Mouse (Mus musculus) hindbrain, embryonic 15.5 days (tissue): ENCODE measurements at regions not wholly inside any gene's neighbourhood (a gene's known extent, or its start where the extent isn't known, plus 50 kb on each side); places are given as distances from the start of the nearest gene placed in this dataset.

Source experiments
- ATAC-seq: fragments of 200-750 bp; cut with Nextera tagmentation; 2 replicates; pipeline ENCODE4 v1.8.0; 2017; ENCODE audit warnings: low read depth, moderate number of reproducible peaks, moderate TSS enrichment; ENCODE audit not compliant: low FRiP score
- H3K27ac ChIP-seq: fragments of 300-500 bp; sonication (generic); replicated peaks from 2 replicates; pipeline ENCODE4 v1.5.1; 2015; ENCODE audit warnings: mild to moderate bottlenecking, inconsistent platforms
- H3K27me3 ChIP-seq: fragments of 300-500 bp; sonication (generic); 2 replicates; pipeline ENCODE4 v1.6.1; 2015; ENCODE audit warnings: control low read depth, inconsistent platforms
- H3K36me3 ChIP-seq: fragments of 300-500 bp; sonication (generic); 2 replicates; pipeline ENCODE4 v1.6.1; 2015; ENCODE audit warnings: control low read depth, inconsistent platforms
- H3K4me1 ChIP-seq: fragments of 300-500 bp; sonication (generic); replicated peaks from 2 replicates; pipeline ENCODE4 v1.6.1; 2015; ENCODE audit warnings: control low read depth, inconsistent platforms
- H3K4me2 ChIP-seq: fragments of 300-500 bp; sonication (generic); 2 replicates; pipeline ENCODE4 v1.6.1; 2015; ENCODE audit warnings: moderate library complexity, mild to moderate bottlenecking, inconsistent platforms
- H3K4me3 ChIP-seq: fragments of 300-500 bp; sonication (generic); 2 replicates; pipeline ENCODE4 v1.5.1; 2015; ENCODE audit warnings: mild to moderate bottlenecking, inconsistent platforms
- H3K9ac ChIP-seq: fragments of 300-500 bp; sonication (generic); 2 replicates; pipeline ENCODE4 v1.6.1; 2015; ENCODE audit warnings: inconsistent platforms
- H3K9me3 ChIP-seq: fragments of 300-500 bp; sonication (generic); 2 replicates; pipeline ENCODE4 v1.6.1; 2016; ENCODE audit warnings: control low read depth, inconsistent platforms
- WGBS: fragments of 180-500 bp; shearing (Covaris S2); methylation state at CpG from one replicate; pipeline ENCODE4 v1.1.7; 2015; 5-methylcytosine and 5-hydroxymethylcytosine counted together

DNA sequence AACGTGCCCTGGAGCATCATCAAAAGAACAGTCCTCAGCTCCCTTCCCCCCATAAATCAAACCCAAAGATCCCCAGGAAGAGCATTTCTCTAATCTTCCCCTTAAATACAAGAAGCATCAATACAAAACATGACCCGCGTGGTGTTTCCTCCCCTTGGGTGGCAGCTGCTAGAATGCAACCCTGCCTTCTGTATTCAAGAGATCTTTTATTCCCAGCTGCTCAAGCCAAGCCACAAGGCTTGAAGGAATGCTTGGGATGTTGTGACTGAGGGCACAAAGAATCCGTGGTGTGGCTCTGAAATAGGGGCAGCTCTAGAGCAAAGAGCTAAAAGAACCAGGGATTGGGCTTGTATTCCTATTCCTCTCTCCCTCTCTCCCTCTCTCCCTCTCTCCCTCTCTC, 163.6 kb downstream of the Tmx1 start:
- 21% methylated on average over 4 of the region's 4 CpGs for WGBS
- no peak overlapping the region for H3K4me3 ChIP-seq
- no peaks in the 10 kb centered on the region for H3K4me1 ChIP-seq
- no peak overlapping the region for H3K4me2 ChIP-seq
- H3K9ac ChIP-seq, result no peak overlapping the region
- H3K36me3 ChIP-seq, result no peaks in the 10 kb centered on the region
- H3K9me3 ChIP-seq, result no peaks in the 10 kb centered on the region
- no peak for ATAC-seq
- H3K27ac ChIP-seq, result no peak overlapping the region
- no peaks in the 10 kb centered on the region for H3K27me3 ChIP-seq

DNA sequence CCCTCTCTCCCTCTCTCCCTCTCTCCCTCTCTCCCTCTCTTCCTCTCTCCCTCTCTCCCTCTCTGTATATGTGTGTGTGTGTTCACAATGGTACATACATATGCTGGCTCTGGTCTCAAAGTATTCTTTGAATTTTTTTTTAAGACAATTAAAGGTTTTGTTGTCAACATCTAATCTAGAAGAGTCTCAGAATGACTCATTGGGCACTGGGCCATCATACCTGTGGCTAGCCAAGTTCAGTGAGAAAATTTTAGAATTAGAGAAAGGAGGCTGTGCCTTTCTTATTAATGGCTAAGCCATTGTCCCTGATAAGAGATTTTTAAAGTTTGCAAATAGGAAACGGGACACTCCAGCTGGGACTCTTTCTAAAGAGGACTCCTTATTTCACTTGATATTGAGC, 164.1 kb downstream of the Tmx1 start:
- Histone ChIP-seq H3K4me2 (no peak overlapping the region), H3K9ac (no peak overlapping the region), H3K4me1 (no peaks in the 10 kb centered on the region), H3K4me3 (no peak overlapping the region), H3K27ac (no peak overlapping the region), H3K36me3 (no peaks in the 10 kb centered on the region), H3K27me3 (no peaks in the 10 kb centered on the region), H3K9me3 (no peaks in the 10 kb centered on the region)
- WGBS, result 93% methylated on average over 1 of the region's 1 CpGs
- ATAC-seq, result no peak

DNA sequence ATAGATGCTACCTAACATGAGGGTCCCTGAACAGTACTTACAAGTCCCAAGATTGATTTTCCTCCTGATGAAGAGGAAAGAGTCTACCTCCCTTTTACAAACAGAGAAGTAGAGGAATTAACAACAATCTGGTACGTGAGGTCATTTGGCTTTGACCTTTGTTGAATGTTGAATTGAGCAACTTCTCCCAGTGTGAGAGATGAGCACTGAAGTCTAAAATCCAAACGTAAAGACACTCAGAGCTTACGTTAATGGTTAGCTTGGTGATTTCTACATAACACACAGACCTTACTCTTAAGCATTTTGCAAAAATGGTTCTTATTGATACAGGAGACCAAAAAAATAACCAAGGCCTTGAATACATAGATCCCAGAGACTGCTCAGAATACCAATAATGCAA, 165.1 kb downstream of the Tmx1 start:
- Histone ChIP-seq H3K4me1 (no peaks in the 10 kb centered on the region), H3K36me3 (no peaks in the 10 kb centered on the region), H3K9me3 (no peaks in the 10 kb centered on the region), H3K27ac (no peak overlapping the region), H3K4me2 (no peak overlapping the region), H3K9ac (no peak overlapping the region), H3K27me3 (no peaks in the 10 kb centered on the region), H3K4me3 (no peak overlapping the region)
- no peak for ATAC-seq
- WGBS, result 75% methylated on average over 3 of the region's 3 CpGs

DNA sequence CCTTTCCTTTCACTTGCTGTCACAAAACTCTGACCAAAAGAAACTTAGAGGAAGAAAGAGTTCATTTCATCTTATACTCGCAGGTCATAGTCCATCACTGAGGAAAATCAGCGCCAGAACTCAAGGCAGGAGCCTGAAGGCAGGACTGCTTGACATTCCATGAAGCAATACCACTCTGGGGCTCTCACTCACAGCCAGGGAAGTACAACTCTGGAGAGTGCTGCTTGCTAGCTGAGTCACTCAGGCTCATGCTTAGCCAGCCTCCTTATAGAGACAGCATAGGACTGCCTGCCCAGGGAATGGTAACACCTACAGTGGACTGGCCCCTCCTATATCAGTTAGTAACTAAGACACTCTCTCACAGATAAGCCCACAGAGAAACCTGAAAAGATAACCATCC, 166.5 kb downstream of the Tmx1 start:
- 0 out of 2 replicates have a peak, but pooled peaks cover 1% of the 10 kb centered on the region for H3K4me1 ChIP-seq
- 91% methylated on average over 2 of the region's 2 CpGs for WGBS
- no peak for ATAC-seq

DNA sequence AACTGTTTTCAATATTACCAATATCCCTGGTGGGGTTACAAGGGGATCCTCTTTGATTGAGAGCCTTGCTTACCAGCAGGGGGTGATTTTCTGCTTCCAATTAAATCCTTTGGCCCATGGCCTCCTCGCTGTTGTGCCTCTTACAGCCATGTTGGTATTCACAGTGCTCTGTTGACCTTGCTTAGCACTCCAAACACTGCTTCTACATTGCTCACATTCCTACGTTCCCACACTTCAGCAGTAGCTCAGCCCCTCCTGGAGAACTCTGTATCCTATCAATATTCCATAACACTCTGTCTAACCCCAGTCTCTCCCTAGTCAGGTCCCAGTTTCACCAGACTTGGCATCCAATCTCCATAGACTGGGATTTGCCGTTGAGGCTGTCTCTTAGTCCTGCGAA, 169.1 kb downstream of the Tmx1 start:
- Histone ChIP-seq H3K9me3 (no peaks in the 10 kb centered on the region), H3K27me3 (no peaks in the 10 kb centered on the region), H3K36me3 (no peaks in the 10 kb centered on the region), H3K9ac (no peak overlapping the region), H3K4me2 (no peak overlapping the region), H3K27ac (no peak overlapping the region), H3K4me3 (no peak overlapping the region), H3K4me1 (peaks cover 8% of the 10 kb centered on the region; the same call in 1 of the 2 replicates)
- no peak for ATAC-seq
- WGBS, result 74% methylated on average over 4 of the region's 4 CpGs

More for the DNA sequence above, 166.5 kb downstream of the Tmx1 start:
- Histone ChIP-seq H3K27me3 (no peaks in the 10 kb centered on the region), H3K9me3 (no peaks in the 10 kb centered on the region), H3K4me2 (no peak overlapping the region), H3K27ac (no peak overlapping the region), H3K36me3 (no peaks in the 10 kb centered on the region), H3K9ac (no peak overlapping the region), H3K4me3 (no peak overlapping the region)

DNA sequence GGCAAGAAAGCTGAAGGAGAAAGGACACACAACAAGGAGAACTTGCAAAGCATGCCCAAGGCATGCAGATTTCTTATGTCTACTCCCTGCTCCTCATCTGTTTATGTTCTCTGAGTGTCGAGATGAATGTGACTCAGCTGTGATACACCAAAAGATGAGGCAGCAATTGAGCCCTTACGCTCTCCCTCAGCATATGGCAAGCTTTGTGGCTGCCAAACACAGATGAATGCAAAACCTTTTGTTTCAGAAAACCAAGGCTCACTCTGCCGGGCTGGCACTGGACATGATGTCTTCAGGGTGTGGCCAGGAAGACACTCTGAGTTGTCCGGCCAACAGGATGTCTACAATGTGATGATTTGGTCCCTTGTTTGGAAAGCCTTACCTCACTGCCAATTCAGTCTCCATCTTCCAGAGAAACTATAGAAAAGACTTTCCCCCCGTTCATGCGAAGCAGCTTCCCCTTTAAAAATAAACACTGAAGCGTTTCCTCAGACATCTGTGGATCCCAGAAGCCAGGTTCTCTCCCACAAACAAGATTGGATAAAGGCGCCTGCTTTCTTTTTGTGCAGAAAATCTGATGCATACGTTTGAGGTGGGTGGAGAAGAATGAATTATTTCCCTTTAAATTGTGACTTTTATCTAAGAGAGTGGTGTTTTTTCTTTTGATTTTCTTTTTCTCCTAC, 171.5 kb downstream of the Tmx1 start:
- ATAC-seq, result no peak
- peaks cover 19% of the 10 kb centered on the region; the same call in 1 of the 2 replicates for H3K4me1 ChIP-seq
- no peaks in the 10 kb centered on the region for H3K27me3 ChIP-seq
- H3K9ac ChIP-seq, result no peak overlapping the region
- H3K27ac ChIP-seq, result no peak overlapping the region
- no peak overlapping the region for H3K4me2 ChIP-seq
- H3K36me3 ChIP-seq, result no peaks in the 10 kb centered on the region
- 68% methylated on average over 9 of the region's 9 CpGs for WGBS
- no peak overlapping the region for H3K4me3 ChIP-seq
- no peaks in the 10 kb centered on the region for H3K9me3 ChIP-seq

DNA sequence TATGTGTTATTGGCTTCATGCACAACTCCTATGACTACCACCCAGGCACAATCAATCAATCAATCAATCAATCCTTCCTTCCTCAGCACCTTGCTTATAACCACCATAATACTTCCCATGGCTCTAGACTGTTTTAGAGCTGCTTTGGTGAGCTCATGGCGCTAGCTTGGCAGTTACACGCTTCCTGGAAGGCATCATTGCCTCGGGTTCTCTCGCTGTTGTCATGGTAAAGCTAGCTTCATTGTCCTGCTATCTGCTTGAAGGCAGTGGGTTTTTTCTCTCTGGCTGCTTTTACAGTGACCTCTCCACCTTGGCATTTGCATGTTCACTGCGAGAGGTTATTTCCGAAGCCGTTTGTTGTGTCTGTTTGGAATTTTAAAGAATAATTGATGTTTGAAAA, 174.7 kb downstream of the Tmx1 start:
- WGBS, result 47% methylated on average over 7 of the region's 7 CpGs
- no peak for ATAC-seq

DNA sequence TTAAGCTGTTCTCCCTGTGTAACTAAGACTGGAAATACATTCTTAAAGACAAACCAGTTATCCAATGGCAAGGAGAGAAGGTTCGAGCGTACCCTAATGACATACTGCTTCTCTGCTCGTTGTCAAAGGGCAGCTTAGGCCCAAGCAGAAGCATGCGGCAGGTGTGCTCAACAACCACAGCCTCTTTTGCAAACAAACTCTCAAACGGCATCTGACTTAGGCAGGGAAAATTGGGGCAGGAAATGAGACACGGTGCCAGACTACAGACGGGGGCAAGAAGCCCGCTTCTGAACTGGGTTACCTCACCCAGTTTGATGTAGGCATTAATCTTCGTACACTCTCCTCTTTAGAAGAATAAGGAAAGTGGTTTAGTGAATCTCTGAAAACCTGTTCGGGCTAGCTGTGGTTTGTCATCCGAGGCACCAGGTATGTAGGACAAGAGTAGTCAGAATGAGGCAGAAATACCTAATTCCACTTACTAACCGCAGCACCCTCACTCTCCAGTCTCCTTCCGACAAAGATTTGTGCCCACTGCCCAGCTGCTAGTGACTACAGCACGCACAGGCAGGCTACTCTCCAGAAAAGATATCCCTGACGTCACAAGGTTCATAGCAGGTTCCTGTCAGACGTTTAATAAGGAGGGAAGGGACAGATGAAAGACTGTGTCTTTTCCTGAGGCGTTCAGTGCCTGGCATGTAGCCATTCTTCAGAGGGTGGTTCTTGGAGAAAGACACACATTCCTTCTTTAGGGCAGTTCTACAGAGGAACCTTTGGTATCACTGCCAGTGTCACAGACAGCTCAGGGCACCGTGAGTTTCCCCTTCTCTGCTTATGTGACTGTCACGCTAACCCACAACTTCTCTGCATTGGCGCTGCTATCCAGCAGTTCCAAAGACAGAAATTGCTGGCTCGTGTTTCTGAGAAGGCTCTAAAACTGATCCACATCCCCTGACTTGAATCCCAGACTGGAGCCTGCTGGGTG, 175.8 kb downstream of the Tmx1 start:
- no peak for ATAC-seq
- no peak overlapping the region for H3K4me2 ChIP-seq
- no peaks in the 10 kb centered on the region for H3K9me3 ChIP-seq
- H3K27me3 ChIP-seq, result no peaks in the 10 kb centered on the region
- H3K27ac ChIP-seq, result no peak overlapping the region
- H3K36me3 ChIP-seq, result no peaks in the 10 kb centered on the region
- H3K9ac ChIP-seq, result no peak overlapping the region
- 73% methylated on average over 21 of the region's 21 CpGs for WGBS
- H3K4me3 ChIP-seq, result no peak overlapping the region
- H3K4me1 ChIP-seq, result peaks cover 19% of the 10 kb centered on the region; the same call in 1 of the 2 replicates

More for the DNA sequence above, 174.7 kb downstream of the Tmx1 start:
- H3K4me3 ChIP-seq, result no peak overlapping the region
- H3K36me3 ChIP-seq, result no peaks in the 10 kb centered on the region
- no peaks in the 10 kb centered on the region for H3K9me3 ChIP-seq
- peaks cover 19% of the 10 kb centered on the region; the same call in 1 of the 2 replicates for H3K4me1 ChIP-seq
- no peak overlapping the region for H3K27ac ChIP-seq
- H3K4me2 ChIP-seq, result no peak overlapping the region
- no peaks in the 10 kb centered on the region for H3K27me3 ChIP-seq
- H3K9ac ChIP-seq, result no peak overlapping the region

DNA sequence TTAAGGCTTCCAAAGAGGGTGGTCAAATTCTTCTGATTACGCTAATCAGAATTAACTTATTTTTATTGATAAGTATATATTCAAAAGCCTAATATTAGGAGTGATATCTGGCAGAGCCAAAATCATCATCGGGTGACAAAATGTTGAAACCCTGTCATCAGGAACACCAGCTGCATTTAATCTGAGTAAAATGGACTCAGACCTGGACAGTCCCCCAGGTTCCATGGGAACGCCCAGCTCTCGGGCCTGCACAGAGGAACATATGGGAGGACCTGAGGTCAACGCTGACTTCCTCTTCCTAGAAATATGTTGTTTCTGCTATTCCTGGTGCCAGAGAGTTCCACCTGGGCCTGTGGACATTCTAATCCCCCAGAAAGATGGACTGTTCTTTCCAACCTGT, 176.5 kb downstream of the Tmx1 start:
- WGBS, result 89% methylated on average over 5 of the region's 5 CpGs
- H3K27me3 ChIP-seq, result no peaks in the 10 kb centered on the region

DNA sequence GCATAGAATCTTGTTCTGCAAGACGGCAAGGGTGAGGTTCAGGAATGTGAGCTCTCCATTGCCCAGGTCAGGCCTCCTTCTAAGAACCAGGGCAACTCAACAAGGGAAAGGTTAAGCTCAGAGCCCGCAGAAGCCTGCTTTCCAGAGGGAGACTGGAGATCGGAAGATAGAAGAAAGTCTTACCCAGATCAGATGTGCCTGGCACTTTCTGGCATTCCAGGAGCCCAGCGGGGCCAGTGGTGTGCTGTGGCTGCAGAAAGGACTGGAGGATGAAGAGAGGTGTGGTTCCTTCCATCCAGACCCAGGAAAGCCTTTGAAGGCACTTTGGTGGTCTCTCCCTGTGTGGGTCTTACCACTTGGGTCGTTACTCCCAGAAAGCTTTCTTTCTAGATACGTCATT, 178.4 kb downstream of the Tmx1 start:
- ATAC-seq, result no peak
- Histone ChIP-seq H3K36me3 (no peaks in the 10 kb centered on the region), H3K4me1 (peaks cover 11% of the 10 kb centered on the region; the same call in 1 of the 2 replicates), H3K27ac (no peak overlapping the region), H3K27me3 (no peaks in the 10 kb centered on the region), H3K9ac (no peak overlapping the region), H3K4me2 (no peak overlapping the region), H3K4me3 (no peak overlapping the region), H3K9me3 (no peaks in the 10 kb centered on the region)
- 78% methylated on average over 6 of the region's 6 CpGs for WGBS

More for the DNA sequence above, 176.5 kb downstream of the Tmx1 start:
- Histone ChIP-seq H3K4me2 (no peak overlapping the region), H3K9ac (no peak overlapping the region), H3K36me3 (no peaks in the 10 kb centered on the region), H3K4me3 (no peak overlapping the region), H3K27ac (no peak overlapping the region), H3K9me3 (no peaks in the 10 kb centered on the region), H3K4me1 (peaks cover 18% of the 10 kb centered on the region; the same call in 1 of the 2 replicates)
- ATAC-seq, result no peak

DNA sequence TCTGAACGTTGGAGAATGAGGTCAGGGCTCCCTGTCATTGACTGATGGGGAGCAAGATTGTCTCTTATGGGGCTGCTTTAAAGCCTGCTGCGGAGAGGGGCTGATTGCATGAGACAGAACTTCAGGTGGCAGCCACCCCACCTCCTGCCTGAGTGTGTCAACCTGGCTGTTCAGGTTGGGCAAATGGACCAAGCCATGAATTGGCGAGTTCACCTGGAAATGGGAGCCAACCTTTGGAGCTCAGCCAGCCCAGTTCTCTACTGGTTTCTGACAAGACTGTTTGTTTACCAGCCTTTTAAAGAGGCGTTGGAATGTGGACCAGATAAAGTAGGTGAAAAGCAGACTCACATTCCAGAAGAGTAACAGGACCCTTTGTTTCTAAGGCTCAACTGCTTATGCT, 180.3 kb downstream of the Tmx1 start:
- 67% methylated on average over 4 of the region's 4 CpGs for WGBS
- peaks cover 4% of the 10 kb centered on the region; the same call in 1 of the 2 replicates for H3K4me1 ChIP-seq
- H3K4me3 ChIP-seq, result no peak overlapping the region
- H3K9ac ChIP-seq, result no peak overlapping the region
- H3K9me3 ChIP-seq, result no peaks in the 10 kb centered on the region
- no peaks in the 10 kb centered on the region for H3K36me3 ChIP-seq
- no peak overlapping the region for H3K4me2 ChIP-seq
- no peak for ATAC-seq
- H3K27ac ChIP-seq, result no peak overlapping the region
- H3K27me3 ChIP-seq, result no peaks in the 10 kb centered on the region
